17 mouse cellular contexts compared by ENCODE assay signal in genomic region chr1:37025962-37026686, GRCm38 (mm10). TPM values are rescaled to one million over a fixed set of nuclear protein-coding genes. Genes with fewer than 3 reads are reported as not detected.
A peak's percentile ranks its signal among the peaks of the same experiment; 100 is the strongest.
DNase-seq lines count a peak whose midpoint lies in the region; TF ChIP-seq lines count a peak whose summit lies in the region.
"Had no signal": no experiment of that assay in that cellular context is flagged by ENCODE, and none has a peak within 500 bp of the region (broad histone marks: within the 10 kb centered on the region; RNA-seq: fewer than 3 reads in every experiment).

TSS of gene Vwa3b (plus strand) at chr1:37026596.

- in situ Hi-C loops in ES-E14 (cut with MboI; ENCODE audit: low sequenced_read_pairs in 2 of 2, unreplicated experiment in 2 of 2), result no loop called here

- H3K4me3 ChIP-seq in ES-E14 (ENCODE audit: insufficient read depth in 1 of 2, low read depth in 1 of 2, low read length in 2 of 2, poor library complexity in 1 of 2, severe bottlenecking in 1 of 2), result no peak within 1 kb of the TSS
- H3K4me3 ChIP-seq: embryonic facial prominence, embryonic 10.5 days; erythroblast, embryonic 14.5 days; heart, embryonic 15.5 days; neural tube, embryonic 13.5 days had no signal

- WGBS in large intestine, adult 2 months, result 32% methylated on average over 5 of the region's 5 CpGs

- no peaks in the 10 kb centered on the region for H3K36me3 ChIP-seq in ES-E14 (ENCODE audit: control insufficient read depth, insufficient read depth, low read length, poor library complexity, severe bottlenecking)
- H3K36me3 ChIP-seq: embryonic facial prominence, embryonic 10.5 days; heart, embryonic 15.5 days; neural tube, embryonic 13.5 days had no signal

- DNase-seq in layer of hippocampus, adult 18-20 months (ENCODE audit: low spot score in 2 of 2), result no peak
- no peak for DNase-seq in layer of hippocampus, adult 11-12 months (ENCODE audit: low spot score)
- DNase-seq in ES-E14 (ENCODE audit: low read depth, low spot score), result no peak
- no peak for DNase-seq in gastrocnemius, adult 18-20 months (ENCODE audit: low spot score)
- peak; percentile 81 for DNase-seq in large intestine, adult 2 months (ENCODE audit: low read depth, low spot score)
- DNase-seq in Muller cell, postnatal 12 days (ENCODE audit: inconsistent ontology term), result no peak
- no peak for DNase-seq in frontal cortex, postnatal 25 days (ENCODE audit: low spot score in 2 of 2)
- DNase-seq: cerebellum, adult 11 months; cerebellum, postnatal 36 days; forebrain, postnatal 0 days; heart, adult 18-20 months; kidney, postnatal 14 days had no signal

- peaks cover 4 to 7% of the 10 kb centered on the region in 2 experiments; a peak in 2 of 4 replicates for H3K4me1 ChIP-seq in ES-E14 (ENCODE audit: control insufficient read depth in 2 of 2, insufficient read depth in 2 of 2, low read length in 2 of 2, poor library complexity in 1 of 2)

- no peaks in the 10 kb centered on the region for H3K9me3 ChIP-seq in ES-E14 (ENCODE audit: control insufficient read depth, insufficient read depth, low read depth, low read length)
- H3K9me3 ChIP-seq: embryonic facial prominence, embryonic 10.5 days; heart, embryonic 15.5 days; neural tube, embryonic 13.5 days had no signal

- H3K27ac ChIP-seq in ES-E14 (ENCODE audit: insufficient read depth, low read depth, low read length, poor library complexity, severe bottlenecking), result no peak within 1 kb of the TSS
- H3K27ac ChIP-seq: embryonic facial prominence, embryonic 10.5 days; heart, embryonic 15.5 days; neural tube, embryonic 13.5 days had no signal

- H3K9ac ChIP-seq in ES-E14 (ENCODE audit: insufficient read depth, low read depth, low read length, poor library complexity, severe bottlenecking), result no peak within 1 kb of the TSS
- H3K9ac ChIP-seq: forebrain, postnatal 0 days; heart, embryonic 15.5 days; neural tube, embryonic 13.5 days had no signal

TF ChIP-seq in ES-E14, 5 proteins besides CTCF, POLR2A, EP300 and RAD21:
- TF ChIP-seq HCFC1 (IDR thresholded peaks at IDR 0.05; ENCODE audit: borderline replicate concordance, insufficient read depth, low read length) (no peak), ZNF384 (IDR thresholded peaks at IDR 0.05; ENCODE audit: low read depth, low read length) (no peak), CHD2 (IDR thresholded peaks at IDR 0.05; ENCODE audit: low read depth, low read length) (no peak), MAFK (IDR thresholded peaks at IDR 0.05; ENCODE audit: insufficient read depth, low read depth, low read length) (no peak), ZC3H11A (IDR thresholded peaks at IDR 0.05; ENCODE audit: borderline replicate concordance, low read depth, low read length) (no peak)

RNA-seq across cellular contexts. Expression of gene Vwa3b, which starts in this region (rescaled TPM):
- 10 to 100 TPM; 21.2 to 22.6 TPM for total RNA-seq in layer of hippocampus, adult 18-20 months (2021)
- total RNA-seq in ES-E14 (2012; rRNA removed), result 17.5 and 38.7 TPM in 2 replicates
- total RNA-seq in gastrocnemius, adult 18-20 months (2021), result 100 to 1,000 TPM in 1 of 2 experiments, 10 to 100 TPM in 1; 85.9 to 109 TPM
- 0.11 and 0.61 TPM in 2 replicates for polyA plus RNA-seq in large intestine, adult 2 months (2012; rRNA removed)
- total RNA-seq: megakaryocyte-erythroid progenitor cell, adult 5-6 weeks had no signal
- polyA plus RNA-seq: erythroblast, embryonic 14.5 days had no signal

Comparison
In these comparisons a context has a peak if more than half of its experiments do, and no peak if none do; other contexts are left out.
1. Peak in DNase-seq in large intestine, adult 2 months; RNA of the gene not detected or under 1 TPM.